Mouse (Mus musculus) neural tube, embryonic 14.5 days (tissue): ENCODE measurements around the gene Samd8. TPM values are rescaled to one million over a fixed set of nuclear protein-coding genes. Genes with fewer than 3 reads are reported as not detected.

Experiments
- ATAC-seq: fragments of 200-750 bp; cut with Nextera tagmentation; 2 replicates; pipeline ENCODE4 v1.8.0; 2017; ENCODE audit warnings: low read depth, mild to moderate bottlenecking, moderate TSS enrichment, moderate library complexity
- H3K27ac ChIP-seq: fragments of 300-500 bp; sonication (generic); 2 replicates; pipeline ENCODE4 v1.5.1; 2014; ENCODE audit warnings: low read depth, mild to moderate bottlenecking, control low read depth, low read length, moderate library complexity, mixed read lengths
- H3K27me3 ChIP-seq: fragments of 300-500 bp; sonication (generic); 2 replicates; pipeline ENCODE4 v1.6.1; 2014; ENCODE audit warnings: low read length; ENCODE audit not compliant: control insufficient read depth, insufficient read depth
- H3K36me3 ChIP-seq: fragments of 300-500 bp; sonication (generic); 2 replicates; pipeline ENCODE4 v1.6.1; 2014; ENCODE audit warnings: low read length, mixed read lengths; ENCODE audit not compliant: control insufficient read depth, insufficient read depth
- H3K4me1 ChIP-seq: fragments of 300-500 bp; sonication (generic); 2 replicates; pipeline ENCODE4 v1.6.1; 2014; ENCODE audit warnings: low read length; ENCODE audit not compliant: control insufficient read depth, insufficient read depth
- H3K4me2 ChIP-seq: fragments of 300-500 bp; sonication (generic); 2 replicates; pipeline ENCODE4 v1.6.1; 2014; ENCODE audit warnings: mild to moderate bottlenecking, low read depth, low read length, control low read depth
- H3K4me3 ChIP-seq: fragments of 300-500 bp; sonication (generic); 2 replicates; pipeline ENCODE4 v1.5.1; 2014; ENCODE audit warnings: low read depth, low read length, control low read depth, mixed read lengths
- H3K9ac ChIP-seq: fragments of 300-500 bp; sonication (generic); replicated peaks from 2 replicates; pipeline ENCODE4 v1.6.1; 2014; ENCODE audit warnings: low read depth, mild to moderate bottlenecking, control low read depth, low read length, mixed read lengths
- H3K9me3 ChIP-seq: fragments of 300-500 bp; sonication (generic); 2 replicates; pipeline ENCODE4 v1.6.1; 2016; ENCODE audit warnings: low read length; ENCODE audit not compliant: control insufficient read depth
- WGBS: fragments of 180-500 bp; shearing (Covaris S2); extraction: QIAGEN DNeasy Blood & Tissue Kit; methylation state at CpG from one replicate; pipeline ENCODE4 v1.1.7; 2014; 5-methylcytosine and 5-hydroxymethylcytosine counted together
- polyA plus RNA-seq: library from polyadenylated mRNA; unstranded; fragments of >200 nt; fragmentation: Nextera tagmentation; extraction: Ambion mirVana; gene quantifications from 2 replicates; pipeline ENCODE4 v1.2.1, GENCODE M21; 2014

The Samd8 gene
- polyA plus RNA-seq, 1 experiment from 2014 or later, result 26.6 TPM

GRCm38 (mm10) chr14:21776201-21776600 is 25.9 kb downstream of the Samd8 start:
- ATAC-seq, result no peak
- Histone ChIP-seq H3K9me3 (no peaks in the 10 kb centered on the region), H3K27ac (no peak overlapping the region), H3K9ac (no peak overlapping the region), H3K4me3 (no peak overlapping the region), H3K27me3 (no peaks in the 10 kb centered on the region), H3K4me2 (no peak overlapping the region), H3K4me1 (no peaks in the 10 kb centered on the region), H3K36me3 (peaks cover 11% of the 10 kb centered on the region; the same call in 1 of the 2 replicates)
- WGBS, result 91% methylated on average over 4 of the region's 4 CpGs

- H3K4me3 ChIP-seq, result no peak overlapping the region
- no peak overlapping the region for H3K27ac ChIP-seq
- H3K27me3 ChIP-seq, result no peaks in the 10 kb centered on the region
- no peaks in the 10 kb centered on the region for H3K36me3 ChIP-seq
- H3K9me3 ChIP-seq, result no peaks in the 10 kb centered on the region
- H3K9ac ChIP-seq, result no peak overlapping the region
- H3K4me1 ChIP-seq, result no peaks in the 10 kb centered on the region
- no peak for ATAC-seq
- 93% methylated on average over 4 of the region's 4 CpGs for WGBS
- no peak overlapping the region for H3K4me2 ChIP-seq
Measured at GRCm38 (mm10) chr14:21786500-21786899, 36.2 kb downstream of the Samd8 start.

GRCm38 (mm10) chr14:21787374-21787773 is 37.0 kb downstream of the Samd8 start:
- H3K4me3 ChIP-seq, result no peak overlapping the region
- no peaks in the 10 kb centered on the region for H3K9me3 ChIP-seq
- H3K9ac ChIP-seq, result no peak overlapping the region
- no peak overlapping the region for H3K4me2 ChIP-seq
- H3K27ac ChIP-seq, result no peak overlapping the region
- H3K4me1 ChIP-seq, result no peaks in the 10 kb centered on the region
- no peak for ATAC-seq
- WGBS, result 91% methylated on average over 3 of the region's 3 CpGs
- H3K27me3 ChIP-seq, result no peaks in the 10 kb centered on the region
- H3K36me3 ChIP-seq, result 0 out of 2 replicates have a peak, but pooled peaks cover 2% of the 10 kb centered on the region

- ATAC-seq, result no peak
- Histone ChIP-seq H3K4me3 (no peak overlapping the region), H3K36me3 (0 out of 2 replicates have a peak, but pooled peaks cover 3% of the 10 kb centered on the region), H3K9me3 (no peaks in the 10 kb centered on the region), H3K4me1 (no peaks in the 10 kb centered on the region), H3K9ac (no peak overlapping the region), H3K27me3 (no peaks in the 10 kb centered on the region), H3K4me2 (no peak overlapping the region), H3K27ac (no peak overlapping the region)
- 96% methylated on average over 5 of the region's 5 CpGs for WGBS
Measured at GRCm38 (mm10) chr14:21788121-21788520, 37.8 kb downstream of the Samd8 start.

- H3K27ac ChIP-seq, result no peak overlapping the region
- no peak overlapping the region for H3K9ac ChIP-seq
- WGBS, result 93% methylated on average over 9 of the region's 9 CpGs
- no peak overlapping the region for H3K4me3 ChIP-seq
- ATAC-seq, result no peak
- no peak overlapping the region for H3K4me2 ChIP-seq
- H3K27me3 ChIP-seq, result no peaks in the 10 kb centered on the region
- H3K4me1 ChIP-seq, result no peaks in the 10 kb centered on the region
- H3K9me3 ChIP-seq, result no peaks in the 10 kb centered on the region
- peaks cover 7% of the 10 kb centered on the region; the same call in 1 of the 2 replicates for H3K36me3 ChIP-seq
Measured at GRCm38 (mm10) chr14:21790585-21791251, 40.4 kb downstream of the Samd8 start.

- ATAC-seq, result no peak
- 97% methylated on average over 4 of the region's 4 CpGs for WGBS
- no peaks in the 10 kb centered on the region for H3K4me1 ChIP-seq
Measured at GRCm38 (mm10) chr14:21791722-21792121, 41.4 kb downstream of the Samd8 start.

GRCm38 (mm10) chr14:21792250-21792649 is 41.9 kb downstream of the Samd8 start:
- peaks cover 7% of the 10 kb centered on the region; the same call in 1 of the 2 replicates for H3K36me3 ChIP-seq
- no peaks in the 10 kb centered on the region for H3K9me3 ChIP-seq
- 96% methylated on average over 6 of the region's 6 CpGs for WGBS
- no peak overlapping the region for H3K4me3 ChIP-seq
- H3K27ac ChIP-seq, result no peak overlapping the region
- no peak overlapping the region for H3K9ac ChIP-seq
- no peak for ATAC-seq
- H3K4me2 ChIP-seq, result no peak overlapping the region
- no peaks in the 10 kb centered on the region for H3K27me3 ChIP-seq
- H3K4me1 ChIP-seq, result no peaks in the 10 kb centered on the region

More at GRCm38 (mm10) chr14:21791722-21792121, 41.4 kb downstream of the Samd8 start:
- Histone ChIP-seq H3K9me3 (no peaks in the 10 kb centered on the region), H3K27me3 (no peaks in the 10 kb centered on the region), H3K4me3 (no peak overlapping the region), H3K27ac (no peak overlapping the region), H3K9ac (no peak overlapping the region), H3K36me3 (peaks cover 7% of the 10 kb centered on the region; the same call in 1 of the 2 replicates), H3K4me2 (no peak overlapping the region)

- H3K27me3 ChIP-seq, result no peaks in the 10 kb centered on the region
- no peak overlapping the region for H3K27ac ChIP-seq
- H3K9ac ChIP-seq, result no peak overlapping the region
- ATAC-seq, result no peak
- no peaks in the 10 kb centered on the region for H3K36me3 ChIP-seq
- WGBS, result 99% methylated on average over 4 of the region's 4 CpGs
- no peak overlapping the region for H3K4me3 ChIP-seq
- H3K4me1 ChIP-seq, result no peaks in the 10 kb centered on the region
- H3K4me2 ChIP-seq, result no peak overlapping the region
- H3K9me3 ChIP-seq, result no peaks in the 10 kb centered on the region
Measured at GRCm38 (mm10) chr14:21800641-21801040, 50.3 kb downstream of the Samd8 start.

GRCm38 (mm10) chr14:21801624-21802023 is 51.3 kb downstream of the Samd8 start:
- Histone ChIP-seq H3K9me3 (no peaks in the 10 kb centered on the region), H3K4me2 (no peak overlapping the region), H3K27ac (no peak overlapping the region), H3K36me3 (no peaks in the 10 kb centered on the region), H3K4me1 (no peaks in the 10 kb centered on the region), H3K9ac (no peak overlapping the region), H3K4me3 (no peak overlapping the region), H3K27me3 (no peaks in the 10 kb centered on the region)
- no peak for ATAC-seq
- 83% methylated on average over 7 of the region's 7 CpGs for WGBS
